Mouse (Mus musculus) olfactory bulb, adult 2 months (tissue): ENCODE measurements around the gene Rbms2.

Experiments used
- CTCF ChIP-seq: fragments of 200-500 bp; IDR thresholded peaks from 2 replicates; pipeline ENCODE4 v1.5.1; 2012; ENCODE audit warnings: low read depth, mild to moderate bottlenecking, low read length, moderate library complexity; ENCODE audit not compliant: insufficient read depth
- POLR2A ChIP-seq: fragments of 200-500 bp; IDR thresholded peaks from 2 replicates; pipeline ENCODE4 v1.6.1; 2012; ENCODE audit warnings: mild to moderate bottlenecking, low read depth, low read length, moderate library complexity; ENCODE audit not compliant: insufficient read depth

DNA sequence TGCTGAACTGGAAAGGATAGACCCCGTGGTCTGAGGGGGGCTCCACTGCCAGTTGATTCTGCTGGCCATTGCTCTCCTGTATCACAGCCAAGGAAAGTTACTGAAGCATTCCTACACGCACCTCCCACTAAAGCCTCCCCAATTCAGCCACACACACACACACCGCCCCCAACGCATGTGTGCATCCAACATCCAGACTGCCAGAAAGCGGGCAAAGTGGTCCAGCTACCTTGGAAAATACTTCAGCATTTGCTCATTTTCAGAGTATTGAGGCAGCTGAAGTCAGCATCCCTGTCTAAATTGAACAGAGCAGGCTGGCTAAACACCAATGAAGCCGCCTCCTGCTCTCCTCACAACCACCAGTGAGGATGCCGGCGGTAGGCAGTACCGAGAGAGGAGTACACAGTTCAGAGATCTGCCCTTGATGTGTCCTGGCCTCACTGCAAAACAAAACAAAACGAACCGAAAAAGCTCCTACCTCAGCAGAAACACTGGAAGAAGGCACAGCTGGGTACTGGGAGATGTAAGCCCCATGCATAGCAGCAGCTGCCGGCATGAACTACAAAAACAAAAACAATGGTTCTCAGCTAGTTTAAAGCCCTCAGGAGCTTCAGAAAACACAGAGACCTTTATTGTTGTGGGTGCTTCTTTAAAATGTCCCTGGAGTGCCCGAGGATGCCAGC lies 46.3 kb downstream of the Rbms2 start:
- TF ChIP-seq CTCF (no peak), POLR2A (no peak)
